Mouse (Mus musculus): ENCODE measurements around the gene Sympk. TPM values are rescaled to one million over a fixed set of nuclear protein-coding genes. Genes with fewer than 3 reads are reported as not detected.

The Sympk gene
- 18.5 and 19.6 TPM in 2 replicates for polyA plus RNA-seq (2015; fragmentation: Nextera tagmentation; extraction: Ambion mirVana)

DNA sequence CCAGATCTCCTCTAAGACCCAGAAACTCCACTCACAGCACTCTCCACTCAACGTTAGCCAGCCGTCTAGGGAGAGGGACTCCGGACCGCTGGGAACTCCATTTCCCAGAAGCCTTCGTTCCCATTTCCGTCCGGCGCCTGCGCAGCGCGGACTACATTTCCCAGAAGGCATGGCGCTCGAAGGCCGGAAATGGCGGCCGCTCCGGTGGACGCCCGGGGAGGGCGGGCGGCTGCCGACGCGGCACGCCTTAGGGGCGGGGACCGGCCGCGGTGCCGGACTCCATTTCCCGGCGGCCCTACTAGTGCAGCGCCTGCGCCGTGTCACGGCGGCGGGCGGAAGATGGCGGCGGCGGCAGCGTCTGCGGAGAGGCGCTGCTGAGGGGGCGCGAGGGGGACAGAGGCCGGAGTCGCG lies at the start of gene Sympk:
Sympk (plus strand) TSS at position 282 of the 411 bp plus-strand sequence.
- peak; percentile 98 for DNase-seq (ENCODE audit: low spot score)

DNA sequence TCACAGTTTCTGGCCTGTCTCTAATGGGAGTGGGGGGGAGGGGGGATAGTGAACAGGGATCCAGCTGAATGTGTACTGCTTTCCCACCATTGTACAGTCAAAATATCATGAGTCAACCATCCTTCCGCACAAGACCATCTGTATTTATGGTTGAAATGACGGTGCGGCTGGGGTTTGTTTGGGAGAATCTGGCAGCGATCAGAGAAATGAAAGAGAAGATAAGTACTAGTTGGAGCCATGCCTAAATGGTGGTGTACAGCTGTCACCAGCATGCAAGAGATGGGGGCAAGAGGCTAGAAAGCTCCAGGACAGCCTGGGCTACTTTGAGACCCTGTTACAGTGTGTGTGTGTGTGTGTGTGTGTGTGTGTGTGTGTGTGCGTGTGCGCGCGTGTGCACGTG lies 45.8 kb upstream of the Sympk start:
- no peak for DNase-seq (ENCODE audit: low spot score)

DNA sequence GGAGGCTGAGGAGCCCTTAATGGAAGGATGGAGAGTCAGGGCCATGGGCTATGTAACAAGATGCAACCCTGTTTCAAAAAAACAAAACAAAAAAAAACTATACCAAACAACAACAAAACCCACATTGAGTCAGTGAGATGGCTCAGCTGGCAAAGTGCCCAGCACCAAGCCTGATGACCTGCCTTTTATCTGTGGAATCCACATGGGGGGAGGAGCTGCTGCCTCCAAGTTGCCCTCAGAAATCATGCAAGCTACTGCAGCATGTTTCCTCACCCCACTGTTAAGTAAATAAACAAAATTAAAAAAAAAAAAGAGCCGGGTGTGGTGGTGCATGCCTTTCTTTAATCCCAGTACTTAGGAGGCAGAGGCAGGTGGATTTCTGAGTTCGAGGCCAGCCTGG lies 37.7 kb upstream of the Sympk start:
- no peak for DNase-seq (ENCODE audit: low spot score)

DNA sequence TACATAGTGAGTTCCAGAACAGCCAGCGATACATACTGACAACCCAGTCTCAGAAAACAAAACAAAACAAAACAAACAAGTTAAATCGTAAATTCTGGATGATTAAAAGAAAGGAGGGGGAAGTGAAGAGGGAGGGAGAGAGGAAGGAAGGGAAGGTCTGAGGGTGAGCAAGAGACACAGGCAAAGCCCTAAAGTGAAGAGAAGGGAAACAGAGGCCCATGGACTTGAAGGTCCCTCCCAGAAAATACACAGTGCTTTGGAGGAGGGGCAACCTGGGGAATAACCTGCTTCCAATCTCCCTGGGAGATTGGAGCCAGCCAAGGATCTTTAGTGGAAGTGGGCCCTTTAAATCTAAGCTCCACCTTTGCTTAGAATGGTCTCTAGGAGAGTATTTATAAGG lies 37.1 kb upstream of the Sympk start, which contains the start of gene Nanos2:
Nanos2 (plus strand) TSS at position 301 of the 400 bp plus-strand sequence.
- no peak for DNase-seq (ENCODE audit: low spot score)

DNA sequence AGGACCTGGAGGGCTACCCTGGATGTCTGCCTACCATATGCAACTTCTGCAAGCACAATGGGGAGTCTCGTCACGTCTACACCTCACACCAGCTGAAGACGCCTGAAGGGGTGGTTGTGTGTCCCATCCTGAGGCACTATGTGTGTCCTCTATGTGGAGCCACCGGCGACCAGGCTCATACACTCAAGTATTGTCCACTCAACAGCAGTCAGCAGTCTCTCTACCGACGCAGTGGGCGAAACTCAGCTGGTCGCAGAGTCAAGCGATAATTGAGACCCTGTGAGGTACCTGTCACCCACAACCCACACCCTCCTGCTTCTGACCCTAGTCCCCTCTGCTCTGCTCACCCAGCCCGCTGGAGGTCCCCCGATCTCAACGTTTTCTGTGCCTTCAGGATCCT lies 36.4 kb upstream of the Sympk start:
- no peak for DNase-seq (ENCODE audit: low spot score)

DNA sequence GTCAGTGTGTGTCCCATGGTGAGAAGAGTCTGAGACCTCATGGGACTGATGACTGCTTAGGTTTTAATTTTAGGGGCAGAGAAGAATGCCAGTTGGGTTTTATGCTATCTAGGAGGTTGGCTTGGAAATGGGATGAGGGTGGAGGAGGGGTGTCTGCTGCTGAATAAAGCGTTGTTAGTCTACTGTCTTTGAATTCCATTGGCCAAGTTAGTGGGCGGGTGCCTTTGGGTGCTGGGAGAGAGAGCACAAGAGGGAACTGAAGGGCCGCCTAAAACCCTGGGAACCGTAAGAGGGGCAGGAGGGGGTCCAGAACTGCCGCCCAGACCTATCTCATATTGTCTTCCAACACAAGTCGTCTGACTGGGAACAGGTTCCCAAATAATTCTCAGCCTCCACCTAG lies 35.4 kb upstream of the Sympk start:
- DNase-seq (ENCODE audit: low spot score), result no peak

DNA sequence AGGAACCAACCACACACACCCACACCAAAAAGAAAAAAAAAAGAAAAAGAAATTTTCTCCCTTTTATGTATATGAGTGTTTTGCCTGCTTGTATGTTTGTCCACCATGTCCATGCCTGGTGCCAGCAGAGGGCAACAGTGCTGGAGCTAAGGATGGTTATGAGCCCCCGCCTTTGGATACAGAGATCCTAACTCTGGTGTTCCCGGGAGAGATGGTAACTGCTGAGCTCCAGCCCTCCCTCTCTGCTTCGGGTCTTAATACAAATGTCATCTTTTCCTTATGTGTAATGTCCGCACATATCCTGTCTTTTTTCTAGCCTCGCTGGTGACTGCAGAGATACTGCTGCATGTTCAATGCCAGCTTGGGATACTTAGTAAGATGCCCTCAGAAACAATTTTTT lies 34.2 kb upstream of the Sympk start:
- no peak for DNase-seq (ENCODE audit: low spot score)

DNA sequence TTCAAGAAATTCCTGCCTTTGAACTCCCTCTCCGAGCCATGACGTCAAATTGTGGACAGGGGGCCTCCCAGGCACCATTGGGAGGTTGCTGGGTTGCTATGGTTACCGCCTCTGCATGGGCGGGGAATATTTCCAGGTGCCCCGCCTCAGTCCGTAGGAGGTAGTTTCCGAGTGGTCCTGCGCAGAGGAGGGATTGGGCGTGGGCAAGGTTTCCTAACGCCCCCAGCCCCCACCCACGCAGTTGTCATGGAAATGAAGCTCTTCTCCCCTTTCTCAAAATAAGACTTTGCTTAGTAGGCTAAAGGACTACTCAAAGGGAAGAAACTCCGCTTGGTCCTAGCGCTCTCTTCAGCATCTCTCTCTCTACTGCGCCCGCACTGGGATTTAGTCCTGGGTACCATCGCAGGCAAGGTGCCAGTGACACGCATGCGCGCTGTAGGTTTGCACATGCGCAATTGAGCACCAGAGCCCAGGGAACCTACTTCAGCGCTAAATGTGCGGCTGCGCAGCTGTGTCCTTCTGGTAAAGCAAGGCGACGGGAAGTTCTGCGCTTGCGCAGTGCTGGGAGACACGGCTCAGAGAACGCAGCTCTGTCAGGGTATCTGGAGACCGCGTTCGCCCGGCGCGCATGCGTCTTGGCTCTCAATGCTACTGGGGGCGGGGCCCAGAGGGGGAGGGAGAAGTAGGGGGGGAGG lies 33.4 kb upstream of the Sympk start, which contains the start of gene Mypop:
Mypop (plus strand) TSS at position 645 of the 695 bp plus-strand sequence.
- DNase-seq (ENCODE audit: low spot score), result peak; percentile 100

DNA sequence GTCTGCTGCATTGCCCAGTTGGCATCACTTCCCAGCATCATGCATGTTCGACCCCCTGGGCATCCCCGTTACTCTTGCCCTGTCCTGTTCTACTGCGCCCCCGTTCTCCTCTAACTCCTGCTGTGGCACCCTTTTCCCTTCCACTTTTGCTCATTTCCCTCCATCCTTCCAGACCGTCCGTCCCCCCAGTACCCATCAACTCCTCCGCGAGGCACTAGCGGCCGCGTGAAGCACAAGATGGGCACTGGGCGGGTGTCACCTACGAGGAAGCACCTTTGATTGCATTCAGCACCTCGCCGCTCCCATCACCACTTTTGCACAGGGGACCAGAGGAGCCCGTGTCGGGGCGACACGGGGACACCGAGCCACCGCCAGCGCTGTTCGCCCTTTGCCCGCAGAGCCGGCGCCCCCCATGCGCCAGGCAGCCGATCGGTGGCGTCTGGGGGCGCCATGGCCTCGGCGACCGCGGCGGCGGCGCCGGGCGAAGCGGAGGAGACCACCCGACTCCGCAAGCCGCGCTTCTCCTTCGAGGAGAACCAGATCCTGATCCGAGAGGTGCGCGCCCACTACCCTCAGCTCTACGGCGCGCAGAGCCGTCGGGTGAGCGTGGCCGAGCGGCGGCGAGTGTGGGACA lies 32.4 kb upstream of the Sympk start:
- peak; percentile 30 for DNase-seq (ENCODE audit: low spot score)

DNA sequence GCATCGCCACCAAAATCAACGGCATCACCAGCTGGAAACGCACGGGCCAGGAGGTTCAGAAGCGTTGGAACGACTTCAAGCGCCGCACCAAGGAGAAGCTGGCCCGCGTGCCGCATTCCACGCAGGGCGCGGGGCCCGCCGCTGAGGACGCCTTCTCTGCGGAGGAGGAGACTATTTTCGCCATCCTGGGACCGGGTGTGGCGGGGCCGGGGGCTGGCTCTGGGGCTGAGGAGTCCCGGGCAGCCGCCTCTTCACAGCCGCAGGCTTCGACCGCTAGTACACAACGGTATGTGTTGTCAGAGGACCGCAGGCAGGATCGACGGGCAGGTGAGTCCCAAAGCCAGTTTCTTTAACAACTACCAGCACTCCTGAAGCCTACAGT lies 31.9 kb upstream of the Sympk start:
- DNase-seq (ENCODE audit: low spot score), result no peak

DNA sequence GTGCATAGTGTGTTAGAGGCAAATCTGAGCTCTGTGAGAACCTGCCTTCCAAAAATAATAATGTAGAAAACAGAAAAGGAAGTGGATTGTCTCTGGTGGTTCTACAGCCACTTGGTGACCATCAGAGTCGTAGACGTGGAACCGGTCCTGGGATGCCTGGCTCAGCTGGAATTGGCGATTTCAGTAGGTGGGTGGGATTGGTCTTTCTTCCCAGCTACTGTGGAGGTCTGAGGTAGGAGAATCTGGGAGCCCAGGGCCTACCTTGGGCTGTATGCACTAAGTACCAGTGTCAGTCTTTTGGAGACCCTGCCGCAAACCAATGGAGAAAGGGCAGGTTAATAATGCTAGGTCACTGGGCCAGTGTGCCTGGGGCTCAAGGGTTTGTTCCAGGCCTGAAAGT lies 31.1 kb upstream of the Sympk start:
- DNase-seq (ENCODE audit: low spot score), result no peak

DNA sequence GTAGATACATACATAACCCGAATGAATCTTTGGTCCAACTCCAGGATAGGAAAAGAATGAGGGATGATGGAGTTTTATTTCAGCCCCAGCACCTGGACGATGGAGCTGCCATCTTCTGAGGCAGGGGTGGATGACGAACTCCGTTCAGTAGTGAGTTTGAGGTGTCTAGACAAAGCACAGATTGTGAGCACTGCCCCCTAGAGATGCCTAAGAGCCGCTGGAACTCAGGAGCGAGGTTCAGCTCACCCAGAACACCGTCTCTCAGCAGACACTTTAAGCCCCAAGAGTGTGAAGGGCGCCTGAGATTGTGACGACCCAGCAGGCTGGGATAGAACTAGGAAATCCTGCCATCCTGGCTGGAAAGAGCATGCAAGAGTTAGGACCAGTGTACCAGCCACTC lies 25.3 kb upstream of the Sympk start:
- DNase-seq (ENCODE audit: low spot score), result no peak

DNA sequence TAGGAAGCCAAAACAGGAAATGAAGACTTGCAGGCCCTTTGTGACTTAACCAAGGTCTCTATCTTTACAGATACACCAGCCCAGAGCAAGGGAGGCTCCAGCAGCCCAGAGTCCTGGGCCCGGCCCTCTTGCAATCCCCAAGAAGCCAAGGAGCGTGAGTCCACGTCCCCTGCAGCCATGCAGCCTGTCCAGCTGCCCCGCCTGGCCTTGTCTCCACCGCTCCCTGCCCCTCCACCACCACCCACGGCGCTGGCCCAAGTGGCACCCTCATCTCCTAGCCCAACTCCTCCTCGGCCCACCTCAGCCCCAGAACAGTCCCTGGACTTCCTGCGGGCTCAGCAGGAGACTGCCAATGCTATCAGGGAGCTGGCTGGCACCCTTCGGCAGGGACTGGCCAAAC lies 23.8 kb upstream of the Sympk start:
- DNase-seq (ENCODE audit: low spot score), result peak; percentile 34

DNA sequence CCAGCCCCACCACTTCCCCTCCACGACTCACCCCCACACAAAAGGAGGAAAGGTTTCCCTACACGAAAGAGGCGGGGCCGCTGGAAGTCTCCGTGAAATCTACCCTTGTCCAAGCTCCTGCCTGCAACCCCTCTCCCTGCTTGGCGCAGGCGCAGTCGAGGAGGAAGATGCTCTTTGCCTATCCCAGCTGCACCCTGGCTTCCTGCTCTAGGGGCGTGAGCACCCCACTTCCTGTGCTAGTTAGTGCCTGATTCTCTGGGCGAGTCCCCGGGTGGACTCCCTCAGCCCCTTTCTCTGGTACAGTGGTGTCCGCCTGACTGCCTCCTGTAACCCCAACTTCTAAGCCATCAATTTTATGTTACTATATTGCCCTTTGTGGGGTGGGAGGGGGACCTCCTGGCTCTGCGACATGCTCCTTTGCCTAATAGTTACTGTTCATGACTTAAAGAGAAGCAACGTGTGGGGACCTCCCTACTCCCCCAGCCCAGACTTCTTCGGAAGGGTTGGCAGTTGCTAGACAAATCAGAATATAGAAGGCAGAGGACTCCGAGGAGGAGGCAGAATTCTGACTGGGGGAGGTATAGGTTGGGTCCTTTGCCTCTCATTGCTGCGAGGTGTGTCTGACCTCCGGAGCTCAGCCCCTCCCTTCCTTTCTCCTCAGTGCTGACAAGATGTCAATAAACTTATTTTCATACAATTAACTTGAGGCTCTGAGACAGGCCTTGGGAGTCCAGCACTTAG lies 22.9 kb upstream of the Sympk start:
- peak; percentile 94 for DNase-seq (ENCODE audit: low spot score)

DNA sequence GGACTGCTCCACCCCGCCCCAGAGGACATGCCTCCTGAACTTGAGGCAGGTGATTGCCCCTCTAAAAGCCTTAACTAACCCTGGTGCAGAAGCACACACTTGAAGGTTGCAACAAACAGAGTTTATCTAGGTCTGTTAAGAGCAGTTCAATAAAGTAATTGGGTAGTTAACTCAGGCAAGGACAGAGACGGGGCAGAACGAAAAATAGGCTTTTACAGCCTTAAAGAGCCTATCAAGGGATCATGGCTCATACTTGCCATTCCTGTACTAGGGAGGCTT lies 22.4 kb upstream of the Sympk start:
- DNase-seq (ENCODE audit: low spot score), result no peak

DNA sequence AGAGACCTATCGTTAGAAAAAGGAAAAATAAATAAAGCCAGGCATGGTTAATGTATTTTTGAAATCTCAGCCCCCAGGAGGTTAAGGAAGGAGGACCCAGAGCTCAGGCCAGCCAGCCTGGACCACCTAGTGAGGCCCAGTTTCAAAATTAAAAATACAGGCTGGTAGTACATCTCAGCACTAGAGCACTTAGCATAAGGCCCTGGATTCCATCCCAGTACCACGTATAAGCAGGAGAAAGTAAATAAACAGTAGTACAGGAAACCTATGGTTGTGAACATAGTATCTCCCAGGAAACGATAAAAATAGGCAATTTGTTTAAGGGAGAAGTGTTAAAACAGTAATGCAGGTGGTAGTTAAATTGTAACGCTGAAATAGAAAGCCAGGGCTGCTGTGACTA lies 22.1 kb upstream of the Sympk start:
- no peak for DNase-seq (ENCODE audit: low spot score)

DNA sequence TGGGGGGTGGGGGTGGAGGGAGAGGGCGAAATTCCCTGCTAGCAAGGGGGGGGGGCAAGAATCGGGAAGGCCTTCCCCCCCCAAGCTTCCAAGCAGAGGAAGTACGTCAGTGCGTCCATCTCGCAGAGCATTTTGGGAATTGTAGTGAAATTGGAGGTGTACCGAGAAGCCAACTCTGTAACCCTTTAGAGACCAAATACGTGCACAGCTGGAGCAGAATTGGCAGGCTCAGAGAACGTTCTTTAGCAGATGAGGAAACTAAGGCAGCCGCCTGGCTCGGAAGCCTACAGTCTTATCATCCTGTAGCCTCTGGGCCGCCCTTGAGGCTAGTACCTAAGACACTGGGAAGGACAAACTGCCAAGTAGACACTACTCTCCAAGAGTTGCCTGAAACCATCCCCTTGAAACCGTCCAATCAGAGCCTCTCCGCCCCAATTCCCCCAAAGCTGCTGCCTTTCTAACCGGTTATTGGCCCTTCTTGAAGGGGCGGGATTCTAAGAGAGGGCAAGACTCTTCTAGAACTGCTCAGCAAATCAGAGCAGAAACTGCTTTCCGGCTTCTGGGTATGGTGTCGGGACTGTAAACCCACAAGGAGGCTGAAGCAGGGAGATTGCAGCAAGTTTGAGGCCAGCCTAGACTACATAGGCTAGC lies 21.2 kb upstream of the Sympk start:
- DNase-seq (ENCODE audit: low spot score), result peak; percentile 86

DNA sequence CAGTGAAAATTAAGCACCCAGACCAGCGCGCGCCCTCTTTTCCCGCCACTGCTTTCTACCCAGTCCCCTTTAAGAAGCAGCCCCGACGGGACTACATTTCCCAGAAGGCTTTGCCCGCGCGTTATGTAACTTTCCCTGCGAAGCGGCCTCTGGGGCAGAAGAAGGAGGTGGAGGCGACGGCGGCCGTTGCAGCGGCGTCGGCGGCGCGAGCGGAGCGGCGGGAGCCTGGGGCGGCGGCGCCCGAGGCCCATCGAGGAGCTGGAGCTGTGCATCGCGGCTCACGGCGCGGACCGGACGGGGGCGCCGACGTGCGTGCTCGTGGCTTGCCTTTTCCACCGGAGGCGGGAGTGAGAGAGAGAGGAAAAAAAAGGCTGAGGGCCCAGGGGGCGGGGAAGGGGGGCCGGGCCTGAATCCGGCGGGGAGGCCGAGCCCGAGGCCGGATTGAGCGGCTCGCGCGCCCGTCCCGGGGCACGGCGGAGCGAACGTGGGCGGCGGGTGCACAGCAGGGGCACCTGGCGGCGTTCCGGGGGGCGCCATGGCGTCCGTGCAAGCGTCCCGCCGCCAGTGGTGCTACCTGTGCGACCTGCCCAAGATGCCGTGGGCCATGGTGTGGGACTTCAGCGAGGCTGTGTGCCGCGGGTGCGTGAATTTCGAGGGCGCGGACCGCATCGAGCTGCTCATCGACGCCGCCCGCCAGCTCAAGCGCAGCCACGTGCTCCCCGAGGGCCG lies 20.1 kb upstream of the Sympk start, which contains the start of gene Irf2bp1:
Irf2bp1 (plus strand) TSS at position 143 of the 729 bp plus-strand sequence.
- peak; percentile 93 for DNase-seq (ENCODE audit: low spot score)

DNA sequence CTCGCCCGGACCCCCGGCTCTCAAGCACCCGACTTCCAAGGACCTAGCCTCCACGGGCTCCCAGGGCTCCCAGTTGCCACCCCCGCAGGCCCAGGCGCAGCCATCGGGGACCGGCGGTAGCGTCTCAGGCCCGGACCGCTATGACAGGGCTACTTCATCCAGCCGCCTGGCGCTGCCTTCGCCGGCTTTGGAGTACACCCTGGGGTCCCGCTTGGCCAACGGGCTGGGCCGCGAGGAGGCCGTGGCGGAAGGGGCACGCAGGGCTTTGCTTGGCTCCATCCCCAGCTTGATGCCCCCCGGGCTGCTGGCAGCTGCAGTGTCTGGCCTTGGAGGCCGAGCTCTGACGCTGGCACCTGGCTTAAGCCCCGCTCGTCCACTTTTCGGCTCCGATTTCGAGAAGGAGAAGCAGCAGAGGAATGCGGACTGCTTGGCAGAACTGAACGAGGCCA lies 19.5 kb upstream of the Sympk start:
- no peak for DNase-seq (ENCODE audit: low spot score)

DNA sequence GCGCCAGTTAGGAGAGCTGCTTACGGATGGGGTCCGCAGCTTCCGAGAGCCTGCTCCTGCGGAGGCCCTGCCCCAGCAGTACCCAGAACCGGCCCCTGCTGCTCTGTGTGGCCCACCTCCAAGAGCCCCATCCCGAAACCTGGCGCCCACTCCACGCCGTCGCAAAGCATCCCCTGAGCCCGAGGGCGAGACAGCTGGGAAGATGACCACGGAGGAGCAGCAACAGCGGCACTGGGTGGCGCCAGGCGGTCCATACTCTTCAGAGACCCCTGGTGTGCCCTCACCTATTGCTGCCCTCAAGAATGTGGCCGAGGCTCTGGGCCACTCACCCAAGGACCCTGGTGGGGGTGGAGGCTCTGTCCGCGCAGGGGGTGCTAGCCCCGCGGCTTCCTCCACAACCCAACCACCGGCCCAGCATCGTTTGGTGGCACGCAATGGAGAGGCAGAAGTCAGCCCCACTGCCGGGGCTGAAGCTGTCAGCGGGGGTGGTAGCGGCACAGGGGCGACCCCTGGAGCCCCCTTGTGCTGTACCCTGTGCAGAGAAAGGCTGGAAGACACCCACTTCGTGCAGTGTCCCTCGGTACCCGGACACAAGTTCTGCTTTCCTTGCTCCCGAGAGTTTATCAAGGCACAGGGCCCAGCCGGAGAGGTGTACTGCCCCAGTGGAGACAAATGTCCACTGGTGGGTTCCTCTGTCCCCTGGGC lies 18.6 kb upstream of the Sympk start:
- no peak for DNase-seq (ENCODE audit: low spot score)

DNA sequence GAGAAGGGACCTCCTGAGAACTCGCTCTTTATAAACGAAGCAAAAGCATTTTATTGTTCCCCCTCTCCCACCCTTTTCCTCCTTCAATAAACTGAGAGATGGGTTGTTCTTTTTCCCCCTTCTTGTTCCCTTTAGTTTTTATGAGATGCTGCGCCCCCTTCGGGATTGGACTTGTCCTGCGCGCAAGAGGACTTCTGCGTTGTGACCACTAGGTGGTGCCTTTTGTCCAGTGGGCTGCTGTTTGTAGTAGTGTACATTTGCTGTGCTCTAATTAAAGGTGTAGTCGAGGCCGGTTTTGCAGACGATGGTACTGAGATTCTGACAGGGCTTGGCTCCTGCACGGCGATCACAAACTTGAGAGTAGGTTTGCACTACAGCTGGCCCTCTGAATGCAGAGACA lies 17.7 kb upstream of the Sympk start:
- peak; percentile 83 for DNase-seq (ENCODE audit: low spot score)

Data from thymus, postnatal 0 days (tissue).